Mouse (Mus musculus) liver, embryonic 18 days (tissue): Measurements from ENCODE around the gene E030030I06Rik. TPM values are rescaled to one million over a fixed set of nuclear protein-coding genes. Genes with fewer than 3 reads are reported as not detected.

Experiments used
- polyA plus RNA-seq: library from polyadenylated mRNA; depleted of rRNA; stranded (reverse); fragments of >200 nt; gene quantifications from 2 replicates; pipeline ENCODE4 v1.2.3, GENCODE M21; 2012; rRNA removed

E030030I06Rik gene
- 3.3 and 3.5 TPM in 2 replicates for polyA plus RNA-seq

DNA sequence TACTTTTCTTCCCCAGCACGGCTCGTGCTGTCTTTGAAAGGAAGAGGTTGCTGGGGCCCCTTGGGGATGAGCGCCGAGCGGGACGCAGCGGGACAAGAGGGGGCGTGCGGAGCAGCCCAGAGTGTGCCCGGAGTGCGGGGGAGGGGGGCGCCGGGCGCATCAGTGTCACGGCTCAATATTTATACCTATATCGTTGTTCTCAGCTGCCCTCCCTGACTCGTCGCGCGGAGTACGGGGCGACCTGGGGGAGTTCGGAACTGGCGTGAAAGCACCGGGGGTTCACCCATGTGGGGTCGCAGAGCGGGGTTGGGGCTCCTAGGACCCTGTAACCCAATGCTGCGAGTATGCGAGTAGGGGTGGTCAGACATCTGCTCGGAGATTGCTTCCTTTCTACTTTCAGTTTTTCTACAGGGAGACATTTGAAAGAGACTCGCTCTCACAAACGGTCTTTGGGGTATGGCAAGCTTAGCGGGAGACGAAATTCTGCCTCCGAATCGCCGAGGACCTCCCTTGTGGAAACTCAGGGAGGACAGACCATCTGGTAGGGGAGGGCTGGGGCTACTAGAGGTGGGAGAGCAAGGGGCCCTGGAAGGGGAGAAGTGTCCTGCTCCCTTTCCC, at the start of gene E030030I06Rik:
E030030I06Rik (minus strand) TSS at position 198 of the 618 bp plus-strand sequence.

DNA sequence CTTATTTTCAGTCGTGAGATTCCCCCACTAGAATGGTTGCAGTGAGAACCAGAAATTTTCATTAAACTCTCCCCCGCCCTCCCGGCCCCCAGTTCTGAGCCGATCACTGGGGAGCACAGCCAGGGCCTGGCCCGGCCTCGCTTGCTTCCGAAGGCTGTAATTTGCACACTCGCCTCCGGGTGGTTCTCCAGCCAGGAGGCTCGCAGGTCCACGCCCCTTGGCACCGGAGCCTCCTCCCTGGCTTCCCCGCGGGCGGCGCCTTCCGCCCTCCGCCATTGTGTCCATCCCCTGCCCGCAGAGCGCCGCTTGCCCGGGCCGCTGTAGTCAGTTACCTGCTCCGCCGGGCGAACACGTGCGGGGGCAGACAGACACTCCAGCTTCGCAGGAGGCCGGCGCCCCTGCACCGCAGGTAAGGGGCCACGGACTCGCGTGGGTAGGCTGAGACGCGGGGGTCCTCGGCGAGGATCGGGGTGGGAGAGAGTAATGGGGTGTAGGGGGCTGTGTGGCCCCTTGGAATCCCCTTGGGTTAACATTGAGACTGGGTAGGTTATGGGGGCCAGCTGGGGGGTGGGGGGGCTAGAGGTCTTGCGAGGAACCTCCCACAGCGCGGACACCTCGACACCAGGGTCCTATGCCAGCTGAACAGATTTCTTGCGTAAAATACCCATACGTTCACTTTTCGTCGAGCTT, 9.4 kb upstream of the E030030I06Rik start, which contains the start of the genes Raet1e and H60b:
Raet1e (plus strand) TSS at position 260 of the 690 bp plus-strand sequence.
H60b (plus strand) TSS at position 277 of the 690 bp plus-strand sequence.

GRCm38 (mm10) chr10:22067979-22068378, 81.1 kb downstream of the E030030I06Rik start, which contains the start of gene 4930444G20Rik:
4930444G20Rik (minus strand) TSS chr10:22068079.

Other genes starting within 250 kb of the E030030I06Rik start
- not detected in 2 replicates for gene 4930444G20Rik, start 81.2 kb downstream of the E030030I06Rik start, polyA plus RNA-seq
- gene Raet1e, start 9.3 kb upstream of the E030030I06Rik start, polyA plus RNA-seq: 1.1 and 1.9 TPM in 2 replicates
- 0.12 TPM in 2 replicates for gene H60b, start 9.3 kb upstream of the E030030I06Rik start, polyA plus RNA-seq
- gene Raet1d, start 211.3 kb upstream of the E030030I06Rik start, polyA plus RNA-seq: 4.3 and 4.7 TPM in 2 replicates